Mouse (Mus musculus) brain, embryonic 14.5 days (tissue): ENCODE data around the gene Haus5.

ENCODE experiments used
- CTCF ChIP-seq: fragments of 200-500 bp; IDR thresholded peaks from 2 replicates; pipeline ENCODE4 v1.5.1; 2012; ENCODE audit warnings: inconsistent platforms, mild to moderate bottlenecking, moderate library complexity, borderline replicate concordance; ENCODE audit not compliant: insufficient read depth, insufficient read length; ENCODE audit errors: extremely low read depth
- POLR2A ChIP-seq: fragments of 200-500 bp; IDR thresholded peaks from 2 replicates; pipeline ENCODE4 v1.6.1; 2012; ENCODE audit warnings: mild to moderate bottlenecking, inconsistent platforms, borderline replicate concordance; ENCODE audit not compliant: poor library complexity, insufficient read depth, insufficient read length, severe bottlenecking; ENCODE audit errors: extremely low read depth

- TF ChIP-seq POLR2A: no peak
- peak; percentile 71 for TF ChIP-seq CTCF
Measured at GRCm38 (mm10) chr7:30613529-30614112, 51.2 kb downstream of the Haus5 start.
